Mouse (Mus musculus) liver, embryonic 14.5 days (tissue): ENCODE results near the gene Lyrm7.

ENCODE experiments used
- CTCF ChIP-seq: IDR thresholded peaks from 2 replicates; pipeline ENCODE4 v1.5.1; 2016; ENCODE audit warnings: antibody characterized with exemption, low read depth, control low read depth
- EP300 ChIP-seq: IDR thresholded peaks from 2 replicates; pipeline ENCODE4 v1.6.1; 2016; ENCODE audit warnings: antibody characterized with exemption, low read depth

DNA sequence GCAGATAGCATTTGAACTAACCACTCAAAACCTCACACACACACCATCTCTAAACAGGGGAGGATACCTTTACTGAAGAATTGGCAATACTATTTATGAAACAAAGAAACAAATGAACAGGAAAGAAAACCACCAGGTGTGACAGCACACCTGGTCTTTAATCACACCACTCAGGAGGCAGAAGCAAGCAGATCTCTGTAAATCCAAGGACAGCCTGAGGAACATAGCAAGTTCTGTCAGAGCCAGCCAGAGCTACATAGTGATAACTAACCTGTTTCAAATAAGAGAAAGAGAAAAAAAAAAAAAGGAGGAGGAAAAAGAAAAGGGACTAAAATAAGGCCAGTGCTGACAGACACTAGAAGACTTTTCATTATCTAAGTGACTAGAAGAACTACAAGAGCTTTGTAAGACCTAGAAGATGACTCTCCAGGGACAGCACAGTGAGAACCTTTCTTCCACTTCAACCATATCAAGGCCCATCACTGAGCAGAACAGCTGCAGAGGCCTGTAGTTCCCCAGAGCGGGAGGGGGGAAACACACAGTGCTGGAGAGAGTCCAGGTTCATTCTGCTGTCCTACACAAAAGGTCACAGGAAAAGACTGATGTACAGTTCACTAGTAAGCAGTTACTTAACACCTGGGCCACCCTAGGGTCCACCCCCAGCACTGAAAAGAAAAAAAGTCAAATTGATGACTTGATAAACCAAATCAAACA, 82.4 kb downstream of the Lyrm7 start:
- TF ChIP-seq CTCF (no peak), EP300 (no peak)
